Mouse (Mus musculus) layer of hippocampus, adult 18-20 months (tissue): Measurements from ENCODE around the gene Slc35d3. TPM values are rescaled to one million over a fixed set of nuclear protein-coding genes. Genes with fewer than 3 reads are reported as not detected.

Source experiments
- DNase-seq, 2 experiments: peaks; one replicate each; pipeline ENCODE4 v3.0.0; 2022; ENCODE audit warnings: low spot score in 2 of 2
- total RNA-seq, 2 experiments: library from RNA; stranded (reverse); gene quantifications; 2 replicates each; pipeline ENCODE4 v1.2.3; 2021

The Slc35d3 gene
- total RNA-seq, 2 experiments from 2014 or later, result 0.56 to 0.57 TPM

DNA sequence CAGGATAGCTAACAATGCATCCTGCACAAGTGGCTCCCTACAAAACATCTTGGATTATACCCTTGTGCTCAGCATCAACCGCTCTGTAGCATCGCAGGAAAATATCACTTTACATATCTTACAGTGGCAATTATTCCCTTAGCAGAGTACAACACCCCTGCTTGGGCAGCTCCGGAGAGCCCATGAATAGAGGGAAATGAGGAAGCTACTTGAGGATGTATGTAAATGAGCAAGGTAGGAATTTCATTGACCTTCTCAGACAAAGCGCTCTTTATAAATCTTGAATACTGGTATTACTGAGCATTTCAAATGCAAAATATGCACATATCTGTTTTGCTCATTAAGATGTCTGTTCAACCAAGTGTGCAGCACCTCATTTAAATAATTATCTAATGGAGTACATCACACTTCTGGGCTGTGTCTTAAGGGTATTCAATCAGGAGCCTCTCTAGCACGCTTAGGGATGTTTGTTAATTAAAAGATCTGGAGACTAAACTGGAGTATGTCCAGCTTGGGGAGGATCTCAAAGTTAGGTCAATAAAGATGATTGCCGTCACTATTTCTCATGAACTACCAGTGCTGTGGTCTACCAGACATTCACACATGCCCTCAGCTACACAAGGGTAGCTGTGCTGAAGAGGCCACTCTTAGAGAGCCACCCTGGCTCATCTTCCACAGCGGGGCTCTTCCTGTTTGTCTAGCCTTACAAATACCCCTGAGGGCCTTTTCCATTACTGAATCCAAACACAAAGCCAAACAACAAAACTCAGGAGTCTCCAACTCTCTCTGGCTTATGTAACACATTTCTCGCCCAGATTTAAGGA lies 15.2 kb downstream of the Slc35d3 start:
- DNase-seq, result no peak

DNA sequence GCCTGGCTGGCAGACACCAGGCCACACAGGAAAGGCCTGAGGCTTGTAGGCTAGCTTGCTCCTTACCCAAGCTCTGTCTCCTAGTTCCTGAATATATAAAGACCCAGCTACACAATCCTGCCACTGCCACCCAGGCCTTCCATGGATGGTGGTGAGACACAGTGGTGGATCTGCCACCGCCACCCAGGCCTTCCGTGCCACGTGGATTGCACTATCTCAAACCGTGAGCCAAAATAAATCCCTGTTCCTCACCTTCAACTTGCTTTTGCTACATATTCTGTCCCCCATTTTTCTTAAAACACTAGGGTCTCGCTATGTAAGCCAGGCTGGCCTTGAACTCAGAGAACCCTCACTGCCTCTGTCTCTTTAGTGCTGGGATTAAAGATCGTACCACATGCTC lies 17.0 kb downstream of the Slc35d3 start:
- no peak for DNase-seq

DNA sequence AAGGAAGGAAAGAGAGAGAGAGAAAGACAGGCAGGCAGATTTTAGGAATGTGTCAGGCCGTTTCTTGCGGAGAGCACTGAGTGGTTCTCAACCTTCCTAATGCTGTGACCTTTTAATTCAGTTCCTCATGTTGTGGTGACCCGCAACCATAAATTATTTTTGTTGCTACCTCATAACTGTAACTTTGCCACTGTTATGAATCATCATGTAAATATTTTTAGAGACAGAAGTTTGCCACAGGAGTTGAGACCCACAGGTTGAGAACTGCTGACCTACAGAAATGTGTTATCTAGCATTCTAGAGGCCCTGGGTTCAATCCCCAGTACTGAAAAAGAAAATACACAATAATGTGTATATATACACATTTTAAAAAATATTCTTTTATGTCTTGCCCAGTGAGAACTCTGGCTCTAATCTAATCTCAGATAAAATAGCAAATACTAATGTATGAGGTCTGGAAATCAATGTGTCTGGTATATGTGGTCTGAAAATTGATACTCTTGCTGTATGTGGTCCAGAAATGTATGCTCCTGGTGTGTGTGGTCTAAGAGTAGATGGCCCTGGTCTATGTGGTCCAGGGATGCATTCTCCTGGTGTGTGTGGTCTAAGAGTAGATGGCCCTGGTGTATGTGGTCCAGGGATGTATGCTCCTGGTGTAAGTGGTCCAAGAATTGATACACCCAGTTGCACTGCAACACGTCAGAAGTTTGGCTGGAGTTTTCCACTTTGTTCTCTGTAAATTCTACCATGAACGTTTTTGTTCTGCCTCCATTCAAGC lies 20.0 kb downstream of the Slc35d3 start:
- no peak for DNase-seq

DNA sequence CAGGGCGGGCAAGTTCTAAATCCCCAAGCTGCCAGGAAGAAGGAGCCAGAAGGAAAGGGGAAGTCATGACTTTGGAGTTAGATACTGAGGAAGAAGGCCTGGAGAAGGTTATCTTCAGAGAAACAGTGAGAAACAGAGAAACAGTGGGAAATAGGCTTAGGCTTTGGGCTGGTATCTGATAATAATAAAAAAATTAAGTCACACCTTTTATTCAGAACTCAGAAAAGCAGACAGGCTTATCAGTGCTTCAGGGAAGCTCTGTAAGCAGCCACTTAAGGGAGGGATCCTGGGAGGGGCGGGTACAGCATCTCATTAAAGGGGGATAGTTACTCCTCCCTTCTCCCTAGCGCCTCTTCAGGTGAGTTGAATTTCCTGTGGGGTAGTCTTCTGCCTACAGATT lies 30.3 kb downstream of the Slc35d3 start:
- DNase-seq, result no peak

DNA sequence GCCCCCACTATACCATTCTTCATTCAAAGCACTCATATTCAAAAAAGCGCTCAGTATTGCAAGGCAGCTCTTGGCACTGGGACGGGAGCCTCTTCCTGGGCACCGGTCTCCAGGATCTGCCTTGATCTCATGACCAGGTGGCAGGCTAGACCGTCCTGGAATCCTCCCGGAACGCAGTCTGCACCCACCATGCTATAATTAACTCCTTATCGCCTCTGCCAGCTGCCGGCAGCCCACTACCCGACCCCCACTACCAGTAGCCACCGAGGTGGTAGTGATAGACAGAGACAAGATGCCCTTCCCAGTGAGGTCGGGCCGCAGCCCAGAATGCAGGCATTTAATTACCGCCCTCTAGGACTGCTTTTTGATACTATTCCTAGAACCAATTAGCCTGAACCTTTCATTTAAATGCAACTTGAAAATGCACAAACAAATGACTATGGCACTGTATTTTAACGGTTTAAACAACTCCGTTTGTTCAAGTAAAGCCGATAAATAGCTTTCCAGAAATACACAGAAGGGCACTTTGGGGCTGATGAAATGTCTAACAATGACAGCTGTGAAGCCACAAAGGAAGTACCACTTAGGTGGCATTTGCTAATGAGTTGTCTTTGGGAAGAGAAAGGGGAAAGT lies 32.4 kb downstream of the Slc35d3 start:
- DNase-seq, result no peak

DNA sequence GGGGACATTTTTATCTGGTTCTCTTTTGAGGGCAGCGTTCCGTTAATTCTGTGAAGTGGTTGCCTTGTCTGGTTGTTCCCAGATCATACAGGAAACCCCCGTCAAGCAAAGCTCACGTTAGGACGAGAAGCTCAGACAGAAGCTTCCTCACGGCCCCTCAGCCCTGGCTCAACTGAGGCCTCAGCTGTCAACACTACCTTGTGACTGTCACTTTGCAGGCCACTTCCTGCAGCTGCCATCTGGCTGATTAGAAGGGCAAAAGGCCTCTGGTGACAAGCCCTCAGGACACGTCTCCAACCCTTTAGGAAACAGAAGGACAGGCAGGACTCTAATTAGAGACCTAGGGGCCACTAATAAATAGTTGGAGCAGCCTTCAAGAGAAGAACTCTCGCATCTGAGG lies 35.9 kb downstream of the Slc35d3 start:
- no peak for DNase-seq

DNA sequence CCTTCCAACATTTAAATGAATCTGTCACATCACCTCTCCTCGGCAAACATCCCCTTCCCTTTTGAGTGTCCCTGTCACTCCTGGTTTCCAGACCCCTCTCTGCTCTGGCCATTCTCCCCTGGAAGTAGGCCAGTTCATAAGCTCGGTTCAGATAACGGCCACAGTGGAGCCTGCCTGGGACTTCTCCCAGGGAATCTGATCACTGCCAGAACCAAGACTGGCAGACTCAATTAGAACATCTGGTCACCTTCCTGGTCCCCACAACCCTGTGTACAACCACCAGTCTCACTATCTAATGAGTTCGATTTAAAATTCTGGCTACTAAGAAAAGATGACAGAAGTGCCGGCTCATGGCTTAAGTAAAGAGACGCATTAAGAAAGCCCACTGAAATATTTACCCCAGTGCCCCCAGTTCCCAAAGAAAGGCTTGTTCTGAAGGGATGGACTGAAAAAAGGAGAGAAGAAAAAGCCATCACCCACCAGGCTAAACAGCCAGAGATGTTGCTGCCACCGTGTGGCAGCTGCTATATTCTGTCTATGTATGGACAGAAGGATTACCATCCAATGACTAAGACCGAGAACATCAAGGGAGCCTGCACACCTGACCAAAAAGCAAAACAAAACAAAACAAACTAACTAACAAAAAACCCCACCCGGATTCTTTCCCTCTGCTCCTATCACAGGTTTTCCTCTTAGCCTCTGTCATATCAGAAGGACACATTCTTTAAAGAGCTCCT lies 39.7 kb downstream of the Slc35d3 start:
- peak in 1 of 2 experiments; percentile 51 for DNase-seq

DNA sequence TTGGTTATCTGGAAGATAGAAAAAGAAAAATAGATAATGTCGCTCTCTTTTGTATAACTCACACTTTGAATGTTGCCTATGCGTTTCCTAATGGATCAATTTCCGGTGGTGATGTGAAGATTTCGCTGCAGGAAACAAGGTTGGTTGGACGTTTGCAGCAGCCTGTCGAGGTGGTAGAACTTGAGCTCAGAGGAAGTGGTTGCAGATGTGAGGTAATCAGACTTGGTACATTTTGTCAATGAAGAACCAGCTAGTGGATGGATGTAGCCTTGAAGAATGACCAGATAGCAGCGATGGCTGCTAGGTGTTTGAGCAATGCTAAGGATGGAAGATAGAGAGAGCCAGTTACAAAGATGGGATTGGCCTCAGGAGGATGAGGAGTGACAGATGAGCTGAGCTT lies 46.5 kb downstream of the Slc35d3 start:
- no peak for DNase-seq

DNA sequence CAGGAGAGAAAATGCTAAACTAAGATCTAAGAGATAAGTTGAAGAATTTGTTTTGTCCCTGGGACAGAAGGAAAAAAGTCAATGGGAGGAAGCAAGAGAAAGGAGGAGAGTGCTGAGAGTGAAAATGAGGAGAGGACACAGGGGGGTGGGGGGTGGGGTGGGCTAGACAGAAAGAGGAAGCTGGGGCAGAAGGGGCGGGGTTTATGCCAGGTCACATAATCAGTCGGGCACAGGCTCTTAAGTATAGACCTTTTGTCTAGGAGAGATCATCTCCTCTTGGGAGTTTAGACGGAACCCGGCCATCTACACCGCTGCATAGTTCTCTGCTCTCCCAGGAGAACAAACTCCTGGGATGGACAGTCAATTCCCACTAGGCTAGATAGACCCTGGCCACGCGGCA lies 48.3 kb downstream of the Slc35d3 start:
- no peak for DNase-seq

Other genes starting within 250 kb of the Slc35d3 start
- gene Il22ra2, start 229.5 kb downstream of the Slc35d3 start, total RNA-seq, result not detected
- under 1 TPM; 0.15 to 0.20 TPM for gene Il20ra, start 138.9 kb downstream of the Slc35d3 start, total RNA-seq
- gene Pex7, start 56.2 kb upstream of the Slc35d3 start, total RNA-seq, result 10 to 100 TPM; 22.8 to 23.2 TPM
- gene Map3k5, start 83.0 kb upstream of the Slc35d3 start, total RNA-seq, result 10 to 100 TPM; 24.1 to 32.5 TPM